Mouse (Mus musculus): ENCODE data around the gene Pparg. TPM values are rescaled to one million over a fixed set of nuclear protein-coding genes. Genes with fewer than 3 reads are reported as not detected.

The Pparg gene
- polyA plus RNA-seq, 1 experiment, result not detected

DNA sequence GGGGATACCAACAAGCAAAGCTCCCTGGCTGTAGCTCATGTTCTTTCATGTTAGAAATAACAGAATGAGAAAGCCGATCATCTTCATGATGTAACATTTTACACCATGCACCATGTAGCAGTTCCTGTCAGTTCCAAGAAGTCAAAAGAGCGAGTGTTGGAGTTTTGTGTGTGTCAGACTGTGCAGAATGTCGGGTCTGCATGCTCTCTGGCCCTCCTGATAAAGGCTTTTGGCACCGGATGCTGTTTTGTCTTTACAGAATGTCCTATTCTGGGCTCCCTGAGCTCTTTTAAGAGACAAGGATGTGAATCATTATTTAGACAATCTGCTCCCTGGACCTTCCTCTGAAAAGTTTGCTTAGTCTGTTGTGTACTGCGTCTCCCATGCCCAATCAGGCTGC is 22.0 kb downstream of the Pparg start:
- no peak overlapping the region for H3K27ac ChIP-seq (ENCODE audit: insufficient read depth, low read depth, low read length)
- no peak overlapping the region for H3K4me3 ChIP-seq (ENCODE audit: insufficient read depth, low read depth, low read length)
- no peak for TF ChIP-seq CTCF (IDR thresholded peaks at IDR 0.05; ENCODE audit: insufficient read depth, low read depth, low read length)
- H3K4me1 ChIP-seq (ENCODE audit: control insufficient read depth, insufficient read depth, low read length), result no peaks in the 10 kb centered on the region
- 68% methylated on average over 5 of the region's 5 CpGs for WGBS

DNA sequence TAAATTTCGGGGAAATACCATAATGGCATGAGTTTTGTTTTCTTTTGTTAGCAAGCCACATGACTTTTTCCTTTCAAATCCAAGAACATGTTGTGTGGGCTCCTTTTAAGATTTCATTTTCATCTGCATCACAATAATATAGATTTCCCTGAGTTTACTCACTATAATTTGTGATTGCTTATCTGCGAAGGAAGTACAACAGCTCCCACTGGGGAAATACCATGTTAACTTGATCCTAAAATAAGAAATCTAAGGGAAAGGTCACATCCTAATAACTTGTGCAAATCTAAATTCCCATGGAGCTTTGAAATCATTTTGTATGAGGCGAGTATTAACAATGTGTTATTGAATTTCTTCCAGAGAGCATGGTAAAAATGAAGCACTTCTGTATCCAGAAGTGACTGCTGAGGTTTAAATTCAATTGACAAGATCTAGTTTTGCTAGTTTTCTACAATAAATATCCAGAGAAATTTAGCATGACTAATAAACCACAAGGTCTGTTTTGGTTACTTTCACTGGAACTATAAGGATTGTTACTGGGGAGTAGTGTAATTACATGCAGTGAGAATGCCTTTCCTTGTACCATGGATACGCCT is 29.3 kb downstream of the Pparg start:
- Histone ChIP-seq H3K4me3 (ENCODE audit: insufficient read depth, low read depth, low read length) (no peak overlapping the region), H3K27ac (ENCODE audit: insufficient read depth, low read depth, low read length) (no peak overlapping the region), H3K4me1 (ENCODE audit: control insufficient read depth, insufficient read depth, low read length) (no peaks in the 10 kb centered on the region)
- 67% methylated on average over 4 of the region's 4 CpGs for WGBS
- TF ChIP-seq POLR2A (IDR thresholded peaks at IDR 0.05; ENCODE audit: insufficient read depth, low read depth, low read length), result no peak
- no peak for TF ChIP-seq CTCF (IDR thresholded peaks at IDR 0.05; ENCODE audit: insufficient read depth, low read depth, low read length)

DNA sequence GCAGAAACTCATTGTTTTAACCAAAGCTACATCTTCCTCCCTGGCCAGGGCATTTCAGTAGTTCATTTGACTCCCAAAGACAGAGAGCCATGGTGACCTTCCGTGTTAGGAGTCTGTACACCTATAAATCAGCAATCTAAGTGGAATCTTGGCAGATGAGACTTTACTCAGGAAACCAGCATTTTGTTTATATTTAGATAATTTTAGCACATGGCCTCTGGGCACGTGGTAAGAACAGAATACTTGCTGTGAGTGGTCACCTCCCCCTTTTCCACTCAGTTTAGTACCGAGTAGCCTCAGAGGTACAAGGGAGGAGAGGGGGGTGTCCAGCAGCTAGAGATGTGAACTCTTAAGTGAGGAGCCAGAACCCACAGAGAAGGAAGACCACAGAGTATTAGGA is 36.2 kb downstream of the Pparg start:
- no peak for TF ChIP-seq POLR2A (IDR thresholded peaks at IDR 0.05; ENCODE audit: insufficient read depth, low read depth, low read length)
- no peak for TF ChIP-seq CTCF (IDR thresholded peaks at IDR 0.05; ENCODE audit: insufficient read depth, low read depth, low read length)
- WGBS, result 64% methylated on average over 3 of the region's 3 CpGs
- no peaks in the 10 kb centered on the region for H3K4me1 ChIP-seq (ENCODE audit: control insufficient read depth, insufficient read depth, low read length)
- no peak overlapping the region for H3K27ac ChIP-seq (ENCODE audit: insufficient read depth, low read depth, low read length)
- no peak overlapping the region for H3K4me3 ChIP-seq (ENCODE audit: insufficient read depth, low read depth, low read length)

DNA sequence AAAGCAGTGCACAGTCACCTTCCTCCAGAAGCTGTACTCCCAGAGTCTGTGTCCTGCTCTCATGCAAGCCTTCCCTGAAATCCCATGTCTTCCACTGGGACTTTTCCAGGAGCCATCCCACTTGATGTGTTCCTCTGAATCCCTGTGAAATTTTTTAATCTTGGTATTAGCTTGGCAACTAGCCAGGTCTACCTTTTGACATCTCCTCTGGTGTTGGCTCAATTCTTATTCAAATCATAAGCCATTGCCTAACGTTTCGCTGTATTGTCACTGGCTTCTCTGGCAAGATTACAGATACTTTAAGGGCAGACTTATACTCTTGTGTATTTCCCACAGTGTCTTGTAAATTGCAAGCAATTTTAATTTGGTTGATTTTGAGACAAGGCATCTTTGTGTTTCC is 43.6 kb downstream of the Pparg start:
- TF ChIP-seq POLR2A (IDR thresholded peaks at IDR 0.05; ENCODE audit: insufficient read depth, low read depth, low read length) (no peak), CTCF (IDR thresholded peaks at IDR 0.05; ENCODE audit: insufficient read depth, low read depth, low read length) (no peak)
- WGBS, result 57% methylated on average over 2 of the region's 2 CpGs
- no peak overlapping the region for H3K27ac ChIP-seq (ENCODE audit: insufficient read depth, low read depth, low read length)
- no peaks in the 10 kb centered on the region for H3K4me1 ChIP-seq (ENCODE audit: control insufficient read depth, insufficient read depth, low read length)
- no peak overlapping the region for H3K4me3 ChIP-seq (ENCODE audit: insufficient read depth, low read depth, low read length)

DNA sequence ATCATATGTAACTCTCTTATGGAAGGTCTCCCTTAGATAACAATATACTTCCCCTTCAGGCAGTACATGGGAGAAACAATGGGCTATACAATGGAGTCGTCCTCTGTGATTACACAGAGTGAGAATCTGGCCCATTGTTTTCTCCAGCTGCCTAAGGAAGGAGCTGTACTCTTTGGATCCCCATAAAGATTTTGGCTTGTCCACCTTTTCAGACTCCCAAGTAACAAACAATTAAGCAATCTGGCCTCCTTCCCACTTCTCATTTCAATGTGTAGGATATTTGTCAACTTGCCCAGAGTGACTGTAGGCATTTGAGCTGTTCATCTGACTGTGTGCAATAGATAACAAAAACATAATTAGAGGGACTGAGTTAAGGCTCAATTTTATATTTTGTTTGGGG is 50.7 kb downstream of the Pparg start:
- H3K4me1 ChIP-seq (ENCODE audit: control insufficient read depth, insufficient read depth, low read length), result no peaks in the 10 kb centered on the region
- no peak overlapping the region for H3K27ac ChIP-seq (ENCODE audit: insufficient read depth, low read depth, low read length)
- 25% methylated on average over 1 of the region's 1 CpGs for WGBS
- no peak for TF ChIP-seq CTCF (IDR thresholded peaks at IDR 0.05; ENCODE audit: insufficient read depth, low read depth, low read length)
- TF ChIP-seq POLR2A (IDR thresholded peaks at IDR 0.05; ENCODE audit: insufficient read depth, low read depth, low read length), result no peak
- H3K4me3 ChIP-seq (ENCODE audit: insufficient read depth, low read depth, low read length), result no peak overlapping the region

DNA sequence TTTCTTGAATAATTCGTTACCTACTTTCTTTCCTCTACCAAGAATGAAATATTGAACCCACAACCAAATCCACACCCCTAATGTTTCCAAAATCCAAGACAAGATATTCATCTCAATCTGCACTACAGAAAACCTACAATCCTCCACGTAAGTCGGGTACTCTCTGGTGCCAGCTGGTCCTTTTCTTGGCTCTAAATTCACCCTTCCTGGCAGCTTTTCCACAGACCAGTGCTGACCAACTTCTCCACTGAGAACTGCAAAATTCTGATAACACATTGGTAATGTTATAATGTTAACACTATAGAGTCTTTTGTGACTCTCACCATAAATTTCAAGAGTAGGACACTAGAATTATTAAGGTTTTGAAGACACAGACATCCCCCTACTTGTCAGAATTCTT is 57.4 kb downstream of the Pparg start:
- WGBS, result 78% methylated on average over 3 of the region's 3 CpGs
- TF ChIP-seq CTCF (IDR thresholded peaks at IDR 0.05; ENCODE audit: insufficient read depth, low read depth, low read length) (no peak), POLR2A (IDR thresholded peaks at IDR 0.05; ENCODE audit: insufficient read depth, low read depth, low read length) (no peak)
- H3K27ac ChIP-seq (ENCODE audit: insufficient read depth, low read depth, low read length), result no peak overlapping the region
- H3K4me1 ChIP-seq (ENCODE audit: control insufficient read depth, insufficient read depth, low read length), result no peaks in the 10 kb centered on the region
- no peak overlapping the region for H3K4me3 ChIP-seq (ENCODE audit: insufficient read depth, low read depth, low read length)

DNA sequence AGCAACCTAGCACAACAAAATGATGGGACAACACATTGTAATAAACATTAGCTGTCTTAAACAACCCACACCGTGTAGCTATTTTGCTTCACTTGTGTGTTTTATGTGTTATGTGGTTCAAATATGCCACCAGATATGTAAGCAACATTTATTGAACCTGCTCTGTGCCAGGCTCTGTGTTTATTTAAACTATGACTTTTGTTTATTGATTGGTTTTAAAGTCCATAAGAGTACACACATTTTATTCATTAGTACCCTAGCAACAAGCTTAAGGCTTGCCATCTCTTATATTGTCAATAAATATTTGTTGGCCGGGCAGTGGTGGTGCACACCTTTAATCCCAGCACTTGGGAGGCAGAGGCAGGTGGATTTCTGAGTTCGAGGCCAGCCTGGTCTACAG is 58.2 kb downstream of the Pparg start:
- H3K4me1 ChIP-seq (ENCODE audit: control insufficient read depth, insufficient read depth, low read length), result no peaks in the 10 kb centered on the region
- no peak overlapping the region for H3K27ac ChIP-seq (ENCODE audit: insufficient read depth, low read depth, low read length)
- TF ChIP-seq CTCF (IDR thresholded peaks at IDR 0.05; ENCODE audit: insufficient read depth, low read depth, low read length) (no peak), POLR2A (IDR thresholded peaks at IDR 0.05; ENCODE audit: insufficient read depth, low read depth, low read length) (no peak)
- no peak overlapping the region for H3K4me3 ChIP-seq (ENCODE audit: insufficient read depth, low read depth, low read length)
- 91% methylated on average over 3 of the region's 3 CpGs for WGBS

DNA sequence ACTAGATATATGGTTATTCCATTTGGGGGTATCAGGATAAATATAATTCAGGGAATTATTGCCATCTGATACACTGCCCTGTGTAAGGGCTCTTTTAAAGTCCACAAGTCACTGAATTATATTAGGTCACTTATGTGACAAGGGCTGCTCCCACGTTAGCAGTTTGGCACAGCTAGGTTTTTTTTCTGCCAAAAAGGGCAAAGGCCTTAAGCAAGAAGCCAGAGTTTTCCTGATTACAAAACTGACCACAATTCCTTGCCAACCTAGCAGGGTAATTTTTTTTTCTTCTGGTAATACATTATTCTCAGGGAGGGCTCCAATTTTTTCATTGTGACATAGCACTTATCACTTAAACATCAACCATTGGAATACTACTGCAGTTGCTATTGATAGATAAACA is 60.2 kb downstream of the Pparg start:
- no peaks in the 10 kb centered on the region for H3K4me1 ChIP-seq (ENCODE audit: control insufficient read depth, insufficient read depth, low read length)
- H3K4me3 ChIP-seq (ENCODE audit: insufficient read depth, low read depth, low read length), result no peak overlapping the region
- WGBS, result 45% methylated on average over 1 of the region's 1 CpGs
- TF ChIP-seq CTCF (IDR thresholded peaks at IDR 0.05; ENCODE audit: insufficient read depth, low read depth, low read length), result no peak
- TF ChIP-seq POLR2A (IDR thresholded peaks at IDR 0.05; ENCODE audit: insufficient read depth, low read depth, low read length), result no peak
- no peak overlapping the region for H3K27ac ChIP-seq (ENCODE audit: insufficient read depth, low read depth, low read length)

DNA sequence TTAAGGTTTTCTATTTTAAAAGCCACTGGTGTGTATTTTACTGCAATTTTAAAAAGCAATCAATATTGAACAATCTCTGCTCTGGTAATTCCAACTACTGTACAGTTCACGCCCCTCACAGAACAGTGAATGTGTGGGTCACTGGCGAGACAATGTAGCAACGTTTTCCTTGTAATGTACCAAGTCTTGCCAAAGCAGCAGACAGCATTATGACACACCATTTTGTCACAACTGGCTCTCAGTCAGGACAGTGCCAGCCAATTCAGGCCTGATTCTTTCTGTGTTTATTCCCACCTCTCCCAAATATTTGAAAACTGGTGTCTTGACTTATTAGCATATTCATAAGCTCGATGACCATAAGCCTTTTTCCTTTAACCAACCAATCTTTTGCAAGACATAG is 60.9 kb downstream of the Pparg start:
- Histone ChIP-seq H3K4me1 (ENCODE audit: control insufficient read depth, insufficient read depth, low read length) (no peaks in the 10 kb centered on the region), H3K4me3 (ENCODE audit: insufficient read depth, low read depth, low read length) (no peak overlapping the region), H3K27ac (ENCODE audit: insufficient read depth, low read depth, low read length) (no peak overlapping the region)
- TF ChIP-seq POLR2A (IDR thresholded peaks at IDR 0.05; ENCODE audit: insufficient read depth, low read depth, low read length), result no peak
- no peak for TF ChIP-seq CTCF (IDR thresholded peaks at IDR 0.05; ENCODE audit: insufficient read depth, low read depth, low read length)
- WGBS, result 71% methylated on average over 4 of the region's 4 CpGs

DNA sequence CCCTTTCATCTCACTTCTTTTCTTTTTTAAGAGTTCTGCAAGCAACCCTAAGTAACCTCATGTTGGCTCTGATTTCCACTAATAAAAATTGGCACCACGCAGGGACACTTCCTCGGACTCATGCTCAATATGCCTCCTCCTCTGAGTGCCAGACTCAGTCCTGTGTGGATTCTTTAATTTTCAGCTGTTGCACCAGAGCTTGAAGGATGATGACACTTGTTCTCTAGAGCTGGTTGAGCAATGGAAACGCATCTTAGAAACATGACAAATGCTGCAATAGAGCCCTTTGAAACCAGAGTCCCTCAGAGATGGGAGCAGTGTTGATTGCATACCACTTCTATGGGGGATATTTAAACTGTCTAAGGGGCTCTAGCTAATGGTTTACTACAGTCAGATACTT is 63.7 kb downstream of the Pparg start:
- 73% methylated on average over 3 of the region's 3 CpGs for WGBS
- Histone ChIP-seq H3K4me1 (ENCODE audit: control insufficient read depth, insufficient read depth, low read length) (no peaks in the 10 kb centered on the region), H3K4me3 (ENCODE audit: insufficient read depth, low read depth, low read length) (no peak overlapping the region), H3K27ac (ENCODE audit: insufficient read depth, low read depth, low read length) (no peak overlapping the region)
- TF ChIP-seq CTCF (IDR thresholded peaks at IDR 0.05; ENCODE audit: insufficient read depth, low read depth, low read length) (no peak), POLR2A (IDR thresholded peaks at IDR 0.05; ENCODE audit: insufficient read depth, low read depth, low read length) (no peak)
